Mouse (Mus musculus): ENCODE results near the gene Sytl3. TPM values are rescaled to one million over a fixed set of nuclear protein-coding genes. Genes with fewer than 3 reads are reported as not detected.
"Not testable (repeated sequence)": the region's sequence is repeated elsewhere in the genome, so short reads cannot be mapped to it uniquely, and the experiment has no call there.

Sytl3 gene
- 1.1 and 1.3 TPM in 2 replicates for polyA plus RNA-seq (2015; fragmentation: Nextera tagmentation; extraction: Ambion mirVana)

DNA sequence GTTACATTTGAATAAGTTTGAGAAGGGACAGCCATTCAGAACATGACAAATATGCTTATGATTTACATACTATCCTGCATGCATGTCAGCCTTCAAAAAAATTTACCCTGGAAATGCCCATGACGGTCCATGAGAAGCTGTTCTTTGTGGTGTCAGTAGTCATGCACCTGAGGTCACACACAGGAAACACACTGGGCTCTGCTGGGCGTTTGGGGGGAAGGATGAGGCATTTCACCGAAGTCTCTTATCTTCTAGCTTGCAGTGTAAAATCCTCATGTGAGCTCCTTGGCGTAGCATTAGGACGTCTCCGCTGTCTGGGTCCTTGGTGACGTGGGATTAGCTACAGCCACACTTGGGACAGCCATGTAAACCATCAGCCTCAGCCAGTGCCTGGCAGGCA lies at the start of gene Sytl3:
Gene Sytl3, plus strand, starts transcription at position 293 of the 400 bp plus-strand sequence.
- not testable (repeated sequence) for H3K4me1 ChIP-seq (ENCODE audit: control insufficient read depth, insufficient read depth, low read length)

DNA sequence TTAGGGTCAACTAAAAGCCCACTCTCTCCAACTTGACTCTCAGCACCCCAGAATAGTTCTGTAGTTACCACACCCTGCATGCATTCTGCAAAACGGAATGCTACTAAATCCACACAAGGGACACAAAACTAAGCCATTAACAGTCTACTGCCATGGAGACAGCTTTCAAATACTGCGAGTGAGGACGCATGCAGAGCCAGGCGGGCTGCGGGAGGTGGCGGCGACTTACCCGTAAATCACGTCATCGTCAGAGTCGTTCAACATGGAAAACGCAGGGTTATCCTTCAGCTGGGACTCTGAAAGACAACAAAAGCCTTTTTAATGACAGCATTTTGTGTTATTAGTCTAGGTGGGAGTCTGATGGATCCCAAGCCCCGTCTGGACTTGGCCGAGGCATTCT lies 45.4 kb upstream of the Sytl3 start:
- 78% methylated on average over 11 of the region's 14 CpGs for WGBS
- not testable (repeated sequence) for ATAC-seq (ENCODE audit: insufficient read depth, low FRiP score)

More for the DNA sequence above, at the start of gene Sytl3:
- H3K9me3 ChIP-seq (replicated peaks; ENCODE audit: control insufficient read depth, low read length); ATAC-seq (ENCODE audit: insufficient read depth, low FRiP score); H3K4me2 ChIP-seq (ENCODE audit: low read depth, low read length); H3K9ac ChIP-seq (ENCODE audit: low read length); H3K4me3 ChIP-seq (replicated peaks; ENCODE audit: low read length); H3K36me3 ChIP-seq (ENCODE audit: control insufficient read depth, insufficient read depth, low read length); H3K27me3 ChIP-seq (ENCODE audit: control insufficient read depth, insufficient read depth, low read length); H3K27ac ChIP-seq (ENCODE audit: low read length): not testable (repeated sequence)
- WGBS, result 81% methylated on average over 3 of the region's 7 CpGs

DNA sequence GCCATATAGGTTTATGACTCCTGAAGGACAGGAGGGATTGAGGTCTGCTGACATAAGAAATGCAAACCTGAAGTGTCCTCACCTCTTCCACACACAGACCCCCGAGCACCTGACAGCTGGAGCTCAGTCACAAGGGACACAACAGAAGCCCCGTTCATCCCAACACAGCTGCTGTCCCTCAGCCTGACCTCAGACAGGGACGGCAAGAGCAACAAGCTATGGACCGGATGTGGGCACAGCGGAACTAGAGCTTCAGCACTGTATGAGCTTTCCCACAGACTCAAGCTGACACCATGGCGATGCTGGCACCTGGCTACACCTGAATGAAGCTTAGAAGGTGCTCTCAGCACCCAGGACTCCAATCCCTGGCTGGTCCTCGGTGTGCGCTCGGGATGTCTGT lies 44.6 kb upstream of the Sytl3 start:
- H3K27me3 ChIP-seq (ENCODE audit: control insufficient read depth, insufficient read depth, low read length); H3K36me3 ChIP-seq (ENCODE audit: control insufficient read depth, insufficient read depth, low read length); H3K4me2 ChIP-seq (ENCODE audit: low read depth, low read length); H3K27ac ChIP-seq (ENCODE audit: low read length); H3K9me3 ChIP-seq (replicated peaks; ENCODE audit: control insufficient read depth, low read length); H3K4me3 ChIP-seq (replicated peaks; ENCODE audit: low read length); H3K4me1 ChIP-seq (ENCODE audit: control insufficient read depth, insufficient read depth, low read length); ATAC-seq (ENCODE audit: insufficient read depth, low FRiP score); H3K9ac ChIP-seq (ENCODE audit: low read length): not testable (repeated sequence)
- WGBS, result 69% methylated on average over 5 of the region's 9 CpGs

More for the DNA sequence above, 45.4 kb upstream of the Sytl3 start:
- not testable (repeated sequence) for H3K4me2 ChIP-seq (ENCODE audit: low read depth, low read length); H3K27ac ChIP-seq (ENCODE audit: low read length); H3K27me3 ChIP-seq (ENCODE audit: control insufficient read depth, insufficient read depth, low read length); H3K9me3 ChIP-seq (replicated peaks; ENCODE audit: control insufficient read depth, low read length); H3K4me1 ChIP-seq (ENCODE audit: control insufficient read depth, insufficient read depth, low read length); H3K4me3 ChIP-seq (replicated peaks; ENCODE audit: low read length); H3K36me3 ChIP-seq (ENCODE audit: control insufficient read depth, insufficient read depth, low read length); H3K9ac ChIP-seq (ENCODE audit: low read length)

DNA sequence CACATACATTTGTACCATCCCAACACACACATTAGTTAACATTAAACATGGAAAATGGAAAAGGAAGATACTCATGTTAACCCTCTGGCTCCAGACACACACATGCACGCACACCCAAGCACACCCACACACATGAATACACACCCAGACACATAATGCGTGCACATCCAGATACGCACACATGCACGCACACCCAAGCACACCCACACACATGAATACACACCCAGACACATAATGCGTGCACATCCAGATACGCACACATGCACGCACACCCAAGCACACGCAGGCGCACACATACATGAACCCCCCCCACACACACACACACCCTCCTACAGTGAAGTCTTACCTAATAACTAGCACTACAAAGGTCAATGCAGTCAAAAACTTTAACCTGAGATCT lies 42.2 kb upstream of the Sytl3 start:
- not testable (repeated sequence) for H3K9me3 ChIP-seq (replicated peaks; ENCODE audit: control insufficient read depth, low read length); H3K4me3 ChIP-seq (replicated peaks; ENCODE audit: low read length); H3K36me3 ChIP-seq (ENCODE audit: control insufficient read depth, insufficient read depth, low read length); H3K9ac ChIP-seq (ENCODE audit: low read length); H3K4me2 ChIP-seq (ENCODE audit: low read depth, low read length); H3K4me1 ChIP-seq (ENCODE audit: control insufficient read depth, insufficient read depth, low read length); H3K27me3 ChIP-seq (ENCODE audit: control insufficient read depth, insufficient read depth, low read length); H3K27ac ChIP-seq (ENCODE audit: low read length); ATAC-seq (ENCODE audit: insufficient read depth, low FRiP score)
- 97% methylated on average over 9 of the region's 9 CpGs for whole genome bisulfite sequencing

DNA sequence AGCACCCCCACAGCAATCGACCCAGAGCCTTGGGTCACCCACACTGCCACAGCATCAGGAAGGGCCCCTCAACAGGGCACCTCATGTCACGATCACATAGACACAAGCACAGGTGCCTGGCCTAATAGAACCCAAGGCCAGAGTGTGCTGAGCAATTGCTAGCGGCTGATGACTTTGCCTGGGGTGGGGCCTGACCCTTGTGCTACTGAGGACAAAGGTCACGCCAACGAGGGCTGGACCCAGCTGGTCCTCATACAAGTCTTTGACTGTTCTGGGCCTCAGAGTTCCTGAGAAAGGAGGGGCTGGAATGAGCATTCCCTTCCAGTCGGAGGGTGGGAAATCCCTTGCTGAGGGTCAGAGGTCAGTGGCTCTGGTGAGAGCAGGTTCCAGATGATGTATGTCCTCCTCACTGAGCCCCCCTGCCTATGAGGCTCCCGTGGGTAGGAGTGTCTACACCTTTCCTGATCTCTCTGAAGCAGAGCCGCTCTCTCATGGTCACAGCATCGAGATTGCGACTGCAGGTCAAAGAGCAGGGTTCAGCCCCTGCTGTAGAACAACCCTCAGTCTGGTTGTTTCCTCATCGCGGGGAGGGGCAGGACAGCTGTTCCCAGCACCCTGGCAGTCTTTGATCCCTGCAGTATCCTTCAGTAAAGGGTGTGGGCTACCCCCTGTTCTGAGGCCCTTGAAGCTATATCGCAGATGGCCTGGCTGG lies 41.0 kb upstream of the Sytl3 start:
- H3K4me3 ChIP-seq (replicated peaks; ENCODE audit: low read length); H3K27me3 ChIP-seq (ENCODE audit: control insufficient read depth, insufficient read depth, low read length); H3K4me1 ChIP-seq (ENCODE audit: control insufficient read depth, insufficient read depth, low read length); H3K9ac ChIP-seq (ENCODE audit: low read length); H3K4me2 ChIP-seq (ENCODE audit: low read depth, low read length); H3K9me3 ChIP-seq (replicated peaks; ENCODE audit: control insufficient read depth, low read length); H3K27ac ChIP-seq (ENCODE audit: low read length); H3K36me3 ChIP-seq (ENCODE audit: control insufficient read depth, insufficient read depth, low read length): not testable (repeated sequence)
- ATAC-seq (ENCODE audit: insufficient read depth, low FRiP score), result peak; percentile 71
- WGBS, result 45% methylated on average over 7 of the region's 13 CpGs

DNA sequence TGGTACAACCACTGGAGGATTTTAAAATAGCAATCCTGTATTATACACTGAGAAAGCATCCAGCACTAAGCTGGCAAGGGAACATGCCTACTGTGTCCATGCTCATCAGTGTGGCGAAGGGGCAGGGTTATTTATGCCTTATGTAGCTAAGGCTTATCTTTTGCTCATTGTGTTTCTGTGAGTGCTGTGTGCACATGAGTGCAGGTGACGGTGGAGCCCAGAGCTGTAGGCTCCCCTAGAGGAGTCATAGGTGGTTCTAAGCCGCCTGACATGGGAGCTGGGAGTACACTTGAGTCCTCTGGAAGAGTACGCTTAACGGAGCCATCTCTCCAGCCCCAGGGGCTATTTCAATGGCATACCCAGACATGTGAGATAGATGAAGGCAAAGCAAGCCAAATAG lies 39.6 kb upstream of the Sytl3 start:
- H3K4me1 ChIP-seq (ENCODE audit: control insufficient read depth, insufficient read depth, low read length); H3K4me2 ChIP-seq (ENCODE audit: low read depth, low read length); H3K9me3 ChIP-seq (replicated peaks; ENCODE audit: control insufficient read depth, low read length); ATAC-seq (ENCODE audit: insufficient read depth, low FRiP score); H3K4me3 ChIP-seq (replicated peaks; ENCODE audit: low read length); H3K36me3 ChIP-seq (ENCODE audit: control insufficient read depth, insufficient read depth, low read length); H3K9ac ChIP-seq (ENCODE audit: low read length); H3K27ac ChIP-seq (ENCODE audit: low read length); H3K27me3 ChIP-seq (ENCODE audit: control insufficient read depth, insufficient read depth, low read length): not testable (repeated sequence)
- WGBS, result 85% methylated on average over 5 of the region's 5 CpGs

DNA sequence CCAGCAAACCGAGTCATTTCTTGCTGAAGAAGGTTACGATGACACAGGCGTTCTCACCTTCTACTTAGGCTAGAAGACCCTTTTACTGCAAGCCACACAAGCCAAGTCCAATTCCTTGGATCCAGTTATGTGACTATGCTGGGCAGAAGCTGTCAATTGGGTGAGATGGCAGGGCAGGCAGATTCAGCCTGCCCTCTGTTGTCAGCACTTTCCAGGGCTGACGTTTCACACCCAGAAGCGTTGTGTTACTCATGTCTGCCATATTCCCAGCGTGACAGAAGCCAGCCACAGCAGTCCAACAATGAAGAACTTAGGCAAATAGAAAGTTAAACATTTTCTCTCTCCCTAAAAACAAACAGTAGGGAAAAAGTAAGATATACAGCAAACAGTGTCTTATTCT lies 38.9 kb upstream of the Sytl3 start:
- whole genome bisulfite sequencing, result 61% methylated on average over 5 of the region's 6 CpGs
- not testable (repeated sequence) for H3K36me3 ChIP-seq (ENCODE audit: control insufficient read depth, insufficient read depth, low read length); H3K27me3 ChIP-seq (ENCODE audit: control insufficient read depth, insufficient read depth, low read length); H3K27ac ChIP-seq (ENCODE audit: low read length); H3K9ac ChIP-seq (ENCODE audit: low read length); H3K9me3 ChIP-seq (replicated peaks; ENCODE audit: control insufficient read depth, low read length); ATAC-seq (ENCODE audit: insufficient read depth, low FRiP score); H3K4me3 ChIP-seq (replicated peaks; ENCODE audit: low read length); H3K4me1 ChIP-seq (ENCODE audit: control insufficient read depth, insufficient read depth, low read length); H3K4me2 ChIP-seq (ENCODE audit: low read depth, low read length)

DNA sequence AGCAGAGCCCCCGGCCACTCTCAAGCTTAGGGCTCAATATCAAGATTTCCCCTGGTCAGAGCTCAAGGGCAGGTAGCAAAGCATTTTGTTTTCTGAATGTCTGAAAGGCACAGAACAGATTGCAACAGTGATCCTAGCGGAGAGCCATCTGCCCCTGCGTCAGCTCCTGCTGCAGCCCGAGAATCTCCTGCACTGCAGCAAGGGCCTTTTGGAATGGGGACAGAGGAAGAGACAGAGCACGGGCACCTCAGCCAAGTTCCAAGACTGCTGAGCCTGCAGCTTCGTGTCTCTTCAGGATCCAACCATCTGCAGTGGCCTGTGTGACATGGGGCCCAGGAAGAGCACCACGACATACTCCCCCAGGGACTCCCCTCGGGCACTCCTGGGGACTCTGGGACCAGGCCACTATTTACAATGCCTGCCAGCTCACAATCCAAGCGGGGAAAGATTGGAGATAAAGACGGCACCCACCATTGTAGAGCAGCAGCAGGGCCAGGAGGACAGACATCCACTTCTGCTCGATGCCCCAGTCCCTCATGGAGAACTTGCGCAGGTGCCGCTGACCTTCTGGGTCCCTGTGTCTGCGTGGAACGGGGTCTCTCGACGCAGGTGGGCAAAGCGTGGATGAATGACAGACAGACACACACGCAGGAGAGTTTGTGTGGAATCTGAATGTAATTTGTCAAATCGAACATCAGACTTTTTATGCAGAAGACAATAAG lies 38.0 kb upstream of the Sytl3 start:
- not testable (repeated sequence) for H3K27me3 ChIP-seq (ENCODE audit: control insufficient read depth, insufficient read depth, low read length); H3K9ac ChIP-seq (ENCODE audit: low read length); H3K9me3 ChIP-seq (replicated peaks; ENCODE audit: control insufficient read depth, low read length); H3K27ac ChIP-seq (ENCODE audit: low read length); H3K4me3 ChIP-seq (replicated peaks; ENCODE audit: low read length); ATAC-seq (ENCODE audit: insufficient read depth, low FRiP score); H3K4me1 ChIP-seq (ENCODE audit: control insufficient read depth, insufficient read depth, low read length); H3K4me2 ChIP-seq (ENCODE audit: low read depth, low read length); H3K36me3 ChIP-seq (ENCODE audit: control insufficient read depth, insufficient read depth, low read length)
- 80% methylated on average over 17 of the region's 20 CpGs for whole genome bisulfite sequencing

DNA sequence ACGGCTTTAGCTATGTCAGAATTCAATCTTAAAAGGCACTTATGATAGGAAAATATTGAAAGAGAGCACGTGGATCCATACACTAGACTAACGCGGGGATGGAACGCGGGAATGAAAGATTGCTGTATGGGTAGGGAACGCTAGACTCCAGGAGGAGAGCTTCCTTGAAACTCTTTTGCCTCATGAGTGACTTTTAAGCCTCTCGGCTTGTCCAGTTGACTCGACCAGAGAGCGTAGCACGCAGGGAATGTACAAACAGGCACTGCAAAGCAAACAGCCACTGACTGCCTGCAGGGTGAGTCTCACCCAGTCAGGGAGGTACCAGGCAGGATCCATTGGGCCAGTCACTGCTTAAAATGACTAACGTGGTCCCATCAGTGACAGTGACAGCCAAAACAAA lies 36.9 kb upstream of the Sytl3 start:
- H3K4me3 ChIP-seq (replicated peaks; ENCODE audit: low read length); ATAC-seq (ENCODE audit: insufficient read depth, low FRiP score); H3K9ac ChIP-seq (ENCODE audit: low read length); H3K36me3 ChIP-seq (ENCODE audit: control insufficient read depth, insufficient read depth, low read length); H3K27me3 ChIP-seq (ENCODE audit: control insufficient read depth, insufficient read depth, low read length); H3K9me3 ChIP-seq (replicated peaks; ENCODE audit: control insufficient read depth, low read length); H3K4me1 ChIP-seq (ENCODE audit: control insufficient read depth, insufficient read depth, low read length); H3K27ac ChIP-seq (ENCODE audit: low read length); H3K4me2 ChIP-seq (ENCODE audit: low read depth, low read length): not testable (repeated sequence)
- 85% methylated on average over 10 of the region's 12 CpGs for WGBS
